In the genomic region with DNA sequence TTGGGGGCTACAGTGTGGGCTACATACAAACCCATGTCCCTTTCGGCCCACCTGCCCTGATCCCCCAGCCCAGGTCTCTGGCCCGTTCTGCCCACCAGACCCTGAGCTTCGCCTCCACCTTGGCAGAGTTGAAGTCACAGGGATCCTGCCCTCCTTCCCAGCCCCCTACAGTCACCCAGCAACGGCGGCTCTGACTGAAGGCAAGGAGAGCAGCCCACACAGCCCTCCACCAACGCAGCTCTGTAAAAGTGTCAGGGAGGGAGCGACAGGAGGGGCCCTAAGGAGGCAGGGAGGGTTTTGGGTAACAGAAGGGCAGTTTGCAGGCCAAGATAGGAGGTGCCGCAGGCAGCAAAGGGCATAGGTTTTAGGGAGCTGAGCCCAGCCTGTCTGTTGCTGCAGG, we compare ENCODE assay signal across 8 mouse cellular contexts. TPM values are rescaled to one million over a fixed set of nuclear protein-coding genes. Genes with fewer than 3 reads are reported as not detected.
DNase-seq lines count a peak whose midpoint lies in the region; ATAC-seq and TF ChIP-seq lines count a peak whose summit lies in the region.

No protein-coding gene starts in this region.

- H3K27ac ChIP-seq in kidney, adult 2 months (ENCODE audit: insufficient read depth, low read depth, low read length) = no peak overlapping the region
- H3K27ac ChIP-seq in MEL (ENCODE audit: control insufficient read depth, low read depth, low read length) = 0 out of 2 replicates have a peak overlapping the region, but pooled peaks have one; percentile 11
- H3K27ac ChIP-seq in forebrain, embryonic 14.5 days (ENCODE audit: low read depth, low read length) = no peak overlapping the region
- H3K27ac ChIP-seq in liver, embryonic 16.5 days (ENCODE audit: low read length) = no peak overlapping the region

- no peak for DNase-seq in kidney, adult 2 months
- no peak for DNase-seq in kidney, adult 8-10 months
- DNase-seq in MEL (ENCODE audit: low read depth, low spot score) = no peak
- DNase-seq in forebrain, embryonic 14.5 days (ENCODE audit: low spot score) = no peak
- DNase-seq in Muller cell, postnatal 12 days (ENCODE audit: inconsistent ontology term) = no peak
- no peak for DNase-seq in gastrocnemius, adult 8-10 months (ENCODE audit: low spot score in 2 of 2)
- DNase-seq in retina, postnatal 1 day = no peak

- WGBS in kidney, adult 2 months = 60% methylated on average over 8 of the region's 8 CpGs
- whole genome bisulfite sequencing in forebrain, embryonic 14.5 days = 63% methylated on average over 8 of the region's 8 CpGs
- 50% methylated on average over 8 of the region's 8 CpGs for WGBS in liver, embryonic 16.5 days (ENCODE audit: insufficient replicate concordance)

- H3K4me3 ChIP-seq in kidney, adult 2 months (ENCODE audit: insufficient read depth, low read depth, low read length) = peak overlapping the region; percentile 70; the same call in 1 of the 2 replicates
- H3K4me3 ChIP-seq in MEL (ENCODE audit: control insufficient read depth in 1 of 2, insufficient read depth in 1 of 2, low read depth in 2 of 2, low read length in 2 of 2) = peak overlapping the region; percentile 83 to 94
- H3K4me3 ChIP-seq in forebrain, embryonic 14.5 days (ENCODE audit: low read depth, low read length) = no peak overlapping the region
- peak overlapping the region; percentile 74 for H3K4me3 ChIP-seq in liver, embryonic 16.5 days (ENCODE audit: low read depth, low read length)

- no peak for TF ChIP-seq POLR2A in kidney, adult 2 months (IDR thresholded peaks at IDR 0.05; ENCODE audit: low read depth, low read length)
- no peak for TF ChIP-seq POLR2A in MEL (IDR thresholded peaks at IDR 0.05; ENCODE audit: control insufficient read depth in 1 of 2, insufficient read depth in 1 of 2, low read depth in 1 of 2, low read length in 2 of 2, poor library complexity in 1 of 2)

- TF ChIP-seq CTCF in kidney, adult 2 months (conservative IDR thresholded peaks at IDR 0.05; ENCODE audit: insufficient read depth, insufficient read length, low read depth, low read length) = no peak
- no peak for TF ChIP-seq CTCF in MEL (IDR thresholded peaks at IDR 0.05 in 2 of 3, conservative IDR thresholded peaks at IDR 0.05 in 1 of 3; ENCODE audit: control insufficient read depth in 1 of 3, insufficient read depth in 1 of 3, low read depth in 2 of 3, low read length in 3 of 3, poor library complexity in 1 of 3, severe bottlenecking in 1 of 3)

- TF ChIP-seq EP300 in MEL (IDR thresholded peaks at IDR 0.05; ENCODE audit: low read depth in 1 of 2, low read length in 2 of 2) = no peak

- H3K79me2 ChIP-seq in MEL (ENCODE audit: control insufficient read depth, insufficient read depth, low read length, poor library complexity) = peaks cover 17% of the 10 kb centered on the region

- TF ChIP-seq RAD21 in MEL (IDR thresholded peaks at IDR 0.05; ENCODE audit: low read depth, low read length) = no peak

- H3K9ac ChIP-seq in MEL (ENCODE audit: control insufficient read depth, low read depth, low read length, poor library complexity, severe bottlenecking) = peak overlapping the region; percentile 92
- peak overlapping the region; percentile 43 for H3K9ac ChIP-seq in forebrain, embryonic 14.5 days (ENCODE audit: low read length)
- peak overlapping the region; percentile 81 for H3K9ac ChIP-seq in liver, embryonic 16.5 days (ENCODE audit: low read depth, low read length)

- peak overlapping the region; percentile 75 for H3K4me2 ChIP-seq in forebrain, embryonic 14.5 days (ENCODE audit: low read length)
- peak overlapping the region; percentile 85 for H3K4me2 ChIP-seq in liver, embryonic 16.5 days (ENCODE audit: low read depth, low read length)

- no peaks in the 10 kb centered on the region for H3K9me3 ChIP-seq in MEL (replicated peaks; ENCODE audit: insufficient read depth, low read length)
- no peaks in the 10 kb centered on the region for H3K9me3 ChIP-seq in forebrain, embryonic 14.5 days (replicated peaks; ENCODE audit: control insufficient read depth, low read length)
- H3K9me3 ChIP-seq in liver, embryonic 16.5 days (replicated peaks; ENCODE audit: control insufficient read depth, low read length) = no peaks in the 10 kb centered on the region

- no peaks in the 10 kb centered on the region for H3K27me3 ChIP-seq in kidney, adult 2 months (replicated peaks; ENCODE audit: control insufficient read depth, insufficient read depth, low read length)
- H3K27me3 ChIP-seq in MEL (ENCODE audit: control insufficient read depth in 1 of 2, insufficient read depth in 2 of 2, low read length in 2 of 2) = no peaks in the 10 kb centered on the region
- no peaks in the 10 kb centered on the region for H3K27me3 ChIP-seq in forebrain, embryonic 14.5 days (replicated peaks; ENCODE audit: control insufficient read depth, insufficient read depth, low read length)
- peaks cover 3% of the 10 kb centered on the region for H3K27me3 ChIP-seq in liver, embryonic 16.5 days (ENCODE audit: control insufficient read depth, insufficient read depth, low read depth, low read length)

- no peak for ATAC-seq in forebrain, embryonic 14.5 days
- ATAC-seq in liver, embryonic 16.5 days (ENCODE audit: low read depth) = no peak

- H3K36me3 ChIP-seq in kidney, adult 2 months (ENCODE audit: control insufficient read depth, insufficient read depth, low read length) = no peaks in the 10 kb centered on the region; the same call in 1 of the 2 replicates
- peaks cover 0 to 2% of the 10 kb centered on the region in 2 experiments; a peak in 2 of 4 replicates for H3K36me3 ChIP-seq in MEL (ENCODE audit: control insufficient read depth in 1 of 2, insufficient read depth in 2 of 2, low read length in 2 of 2)
- H3K36me3 ChIP-seq in forebrain, embryonic 14.5 days (ENCODE audit: control insufficient read depth, insufficient read depth, low read length) = peaks cover 36% of the 10 kb centered on the region
- H3K36me3 ChIP-seq in liver, embryonic 16.5 days (ENCODE audit: control insufficient read depth, insufficient read depth) = peaks cover 17% of the 10 kb centered on the region

- peaks cover 12% of the 10 kb centered on the region; the same call in 1 of the 2 replicates for H3K4me1 ChIP-seq in kidney, adult 2 months (ENCODE audit: control insufficient read depth, insufficient read depth, low read length)
- peaks cover 0 to 12% of the 10 kb centered on the region in 2 experiments; a peak in 3 of 4 replicates for H3K4me1 ChIP-seq in MEL (ENCODE audit: control insufficient read depth in 1 of 2, insufficient read depth in 2 of 2, low read length in 2 of 2)
- peaks cover 15% of the 10 kb centered on the region for H3K4me1 ChIP-seq in forebrain, embryonic 14.5 days (ENCODE audit: control insufficient read depth, insufficient read depth, low read length)
- peaks cover 46% of the 10 kb centered on the region for H3K4me1 ChIP-seq in liver, embryonic 16.5 days (ENCODE audit: control insufficient read depth, low read depth, low read length)

TF ChIP-seq in MEL, 35 proteins besides CTCF, POLR2A, EP300 and RAD21 (continues in another document):
- TF ChIP-seq RCOR1 (IDR thresholded peaks at IDR 0.05; ENCODE audit: low read depth, low read length) = no peak
- no peak for TF ChIP-seq MYC (IDR thresholded peaks at IDR 0.05; ENCODE audit: low read depth, low read length)
- TF ChIP-seq MAX (IDR thresholded peaks at IDR 0.05; ENCODE audit: low read length) = no peak
- no peak for TF ChIP-seq POLR2AphosphoS2 (IDR thresholded peaks at IDR 0.05; ENCODE audit: low read length)

RNA-seq across cellular contexts. Expression of gene Mast3, which starts 14.0 kb away (rescaled TPM):
- polyA plus RNA-seq in kidney, adult 2 months (2012; rRNA removed) = 25.3 and 27.4 TPM in 2 replicates
- total RNA-seq in MEL (2012; rRNA removed) = 10.4 and 13.5 TPM in 2 replicates
- 10 to 100 TPM in 1 of 2 experiments, not detected in 1; 54.7 TPM for polyA plus RNA-seq in MEL (2012; ENCODE audit: insufficient read depth in 1 of 2, insufficient read length in 2 of 2, low read depth in 1 of 2, low replicate concordance in 2 of 2, missing spikeins in 1 of 2)
- polyA plus RNA-seq in forebrain, embryonic 14.5 days (2014; fragmentation: Nextera tagmentation; extraction: Ambion mirVana) = 15.5 and 18.6 TPM in 2 replicates
- 7.5 and 9.0 TPM in 2 replicates for polyA plus RNA-seq in liver, embryonic 16.5 days (2015; fragmentation: Nextera tagmentation; extraction: Ambion mirVana)
- 1 to 10 TPM; 1.7 to 4.5 (median 2.4) TPM for total RNA-seq in gastrocnemius, adult 8-10 months (2022)

RNA-seq across cellular contexts. Expression of gene Pik3r2, which starts 14.3 kb away (rescaled TPM):
- polyA plus RNA-seq in kidney, adult 2 months (2012; rRNA removed) = 60.5 and 94.7 TPM in 2 replicates
- total RNA-seq in MEL (2012; rRNA removed) = 23.7 and 25.4 TPM in 2 replicates
- 10 to 100 TPM in 1 of 2 experiments, not detected in 1; 37.8 TPM for polyA plus RNA-seq in MEL (2012; ENCODE audit: insufficient read depth in 1 of 2, insufficient read length in 2 of 2, low read depth in 1 of 2, low replicate concordance in 2 of 2, missing spikeins in 1 of 2)
- 57.9 and 84.9 TPM in 2 replicates for polyA plus RNA-seq in forebrain, embryonic 14.5 days (2014; fragmentation: Nextera tagmentation; extraction: Ambion mirVana)
- polyA plus RNA-seq in liver, embryonic 16.5 days (2015; fragmentation: Nextera tagmentation; extraction: Ambion mirVana) = 12.2 and 13.9 TPM in 2 replicates
- 10 to 100 TPM; 14.5 to 17.4 (median 16.0) TPM for total RNA-seq in gastrocnemius, adult 8-10 months (2022)

RNA-seq across cellular contexts. Expression of gene Il12rb1, which starts 17.4 kb away (rescaled TPM):
- 0.42 and 0.48 TPM in 2 replicates for polyA plus RNA-seq in kidney, adult 2 months (2012; rRNA removed)
- total RNA-seq in MEL (2012; rRNA removed) = 1.2 and 1.4 TPM in 2 replicates
- 1 to 10 TPM in 1 of 2 experiments, not detected in 1; 2.2 TPM for polyA plus RNA-seq in MEL (2012; ENCODE audit: insufficient read depth in 1 of 2, insufficient read length in 2 of 2, low read depth in 1 of 2, low replicate concordance in 2 of 2, missing spikeins in 1 of 2)
- 0.22 TPM in 1 of 2 replicates, not detected in the other for polyA plus RNA-seq in forebrain, embryonic 14.5 days (2014; fragmentation: Nextera tagmentation; extraction: Ambion mirVana)
- polyA plus RNA-seq in liver, embryonic 16.5 days (2015; fragmentation: Nextera tagmentation; extraction: Ambion mirVana) = 0.06 and 0.35 TPM in 2 replicates
- total RNA-seq in gastrocnemius, adult 8-10 months (2022) = not detected

RNA-seq across cellular contexts. Expression of gene Mpv17l2, which starts 30.1 kb away (rescaled TPM):
- 73.4 and 96.3 TPM in 2 replicates for polyA plus RNA-seq in kidney, adult 2 months (2012; rRNA removed)
- total RNA-seq in MEL (2012; rRNA removed) = 41.9 and 52.8 TPM in 2 replicates
- 100 to 1,000 TPM in 1 of 2 experiments, not detected in 1; 102 TPM for polyA plus RNA-seq in MEL (2012; ENCODE audit: insufficient read depth in 1 of 2, insufficient read length in 2 of 2, low read depth in 1 of 2, low replicate concordance in 2 of 2, missing spikeins in 1 of 2)
- 52.3 and 60.8 TPM in 2 replicates for polyA plus RNA-seq in forebrain, embryonic 14.5 days (2014; fragmentation: Nextera tagmentation; extraction: Ambion mirVana)
- 31.4 and 32.1 TPM in 2 replicates for polyA plus RNA-seq in liver, embryonic 16.5 days (2015; fragmentation: Nextera tagmentation; extraction: Ambion mirVana)
- total RNA-seq in gastrocnemius, adult 8-10 months (2022) = 10 to 100 TPM; 19.7 to 24.6 (median 22.2) TPM

RNA-seq across cellular contexts. Expression of gene Rab3a, which starts 36.4 kb away (rescaled TPM):
- 29.7 and 31.1 TPM in 2 replicates for polyA plus RNA-seq in kidney, adult 2 months (2012; rRNA removed)
- total RNA-seq in MEL (2012; rRNA removed) = 1.8 TPM in 2 replicates
- 1 to 10 TPM in 1 of 2 experiments, not detected in 1; 5.6 TPM for polyA plus RNA-seq in MEL (2012; ENCODE audit: insufficient read depth in 1 of 2, insufficient read length in 2 of 2, low read depth in 1 of 2, low replicate concordance in 2 of 2, missing spikeins in 1 of 2)
- polyA plus RNA-seq in forebrain, embryonic 14.5 days (2014; fragmentation: Nextera tagmentation; extraction: Ambion mirVana) = 330 and 371 TPM in 2 replicates
- polyA plus RNA-seq in liver, embryonic 16.5 days (2015; fragmentation: Nextera tagmentation; extraction: Ambion mirVana) = 2.2 and 3.4 TPM in 2 replicates
- total RNA-seq in gastrocnemius, adult 8-10 months (2022) = 10 to 100 TPM; 28.5 to 34.0 (median 32.3) TPM
